Mouse (Mus musculus): Measurements from ENCODE around the gene Prkch.

DNA sequence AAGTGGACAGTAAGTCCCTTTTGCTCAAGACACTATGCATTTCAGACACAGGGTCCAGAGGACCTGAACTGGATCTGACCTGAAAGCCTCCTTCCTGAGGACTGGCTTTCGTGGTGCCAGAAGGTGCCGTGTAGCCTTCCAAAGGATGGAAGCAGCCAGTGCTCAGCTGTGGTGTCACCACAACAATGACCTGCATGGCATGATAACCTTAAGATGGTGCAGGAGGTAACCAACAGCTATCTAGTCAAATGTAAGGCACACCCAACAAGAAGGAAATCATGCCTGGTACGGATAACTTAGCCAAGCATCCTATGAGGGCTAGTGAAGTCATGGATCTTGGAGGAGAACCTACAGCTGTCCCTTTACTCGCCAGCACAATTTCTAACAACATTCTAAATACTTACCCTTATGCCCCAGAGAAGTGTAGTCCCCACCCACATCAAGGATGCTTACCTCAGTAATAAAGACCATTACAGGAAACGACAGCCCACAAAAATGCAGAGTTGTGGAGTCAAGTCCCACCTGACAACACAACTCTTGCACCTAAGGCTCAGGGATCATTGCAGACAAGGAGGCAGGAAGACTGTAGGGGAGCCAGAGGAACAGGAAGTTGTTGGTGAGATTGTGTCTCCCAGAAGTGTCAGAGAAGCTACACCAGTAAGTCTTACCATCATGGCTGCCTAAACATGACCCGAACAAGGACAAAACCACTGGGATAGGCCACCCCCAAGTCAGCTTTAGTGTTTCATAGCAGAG lies 40.9 kb downstream of the Prkch start:
- TF ChIP-seq CTCF (IDR thresholded peaks at IDR 0.05; ENCODE audit: low read depth, low read length): no peak
- no peak for TF ChIP-seq GATA1 (IDR thresholded peaks at IDR 0.05; ENCODE audit: borderline replicate concordance, low read length)
- no peak for TF ChIP-seq TAL1 (conservative IDR thresholded peaks at IDR 0.05; ENCODE audit: low read depth, low read length)
- TF ChIP-seq POLR2AphosphoS5 (IDR thresholded peaks at IDR 0.05; ENCODE audit: insufficient replicate concordance, low read depth, low read length): no peak
